Mouse (Mus musculus): ENCODE data around the gene Asb4.

DNA sequence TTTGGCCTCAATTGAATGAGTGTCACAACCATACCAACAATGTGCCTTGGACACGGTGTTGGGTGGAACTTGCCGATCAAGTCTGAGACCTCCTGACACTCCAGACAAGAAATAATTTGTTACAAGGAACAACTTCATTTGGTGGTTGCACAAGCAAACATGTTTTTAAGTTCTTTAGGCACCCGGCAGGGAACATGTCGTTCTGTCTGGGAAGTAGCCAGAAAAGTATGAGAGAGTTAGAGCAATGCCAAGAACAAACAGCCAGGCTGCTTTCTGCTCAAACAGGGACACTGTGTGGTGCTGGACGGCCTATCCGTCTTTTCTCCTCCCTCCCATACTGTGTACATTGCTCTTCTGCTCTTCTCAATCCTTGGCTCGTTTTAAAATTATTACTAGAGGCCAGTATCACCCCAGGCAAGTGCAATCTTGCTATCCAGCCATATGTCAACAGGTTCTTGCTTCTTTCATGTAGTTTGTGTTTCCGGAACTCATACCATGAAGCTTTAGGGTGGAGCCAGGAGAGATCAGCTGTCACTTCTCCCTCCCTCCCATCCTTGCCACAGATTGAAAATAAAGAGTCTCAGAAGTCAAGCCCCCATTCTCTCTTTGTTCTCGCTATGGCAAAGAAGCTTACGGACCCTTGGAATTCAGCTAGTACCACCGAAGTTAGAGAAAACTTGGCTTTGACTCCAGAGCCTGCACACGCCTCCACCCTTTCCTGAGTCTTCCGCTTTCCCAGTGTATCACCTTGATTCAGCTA lies 60.1 kb downstream of the Asb4 start:
- no peak for TF ChIP-seq POLR2A (IDR thresholded peaks at IDR 0.05; ENCODE audit: insufficient read length, low read depth)
- no peak for TF ChIP-seq USF1 (IDR thresholded peaks at IDR 0.05; ENCODE audit: low read depth)
- no peak for TF ChIP-seq POLR2AphosphoS2 (IDR thresholded peaks at IDR 0.05; ENCODE audit: insufficient read length, low read depth)
- TF ChIP-seq MAX (IDR thresholded peaks at IDR 0.05; ENCODE audit: low read depth): no peak
- TF ChIP-seq TCF12 (IDR thresholded peaks at IDR 0.05; ENCODE audit: insufficient read depth, poor library complexity, severe bottlenecking): no peak
- TF ChIP-seq TCF3 (IDR thresholded peaks at IDR 0.05; ENCODE audit: insufficient read length, low read depth): no peak
- no peak for TF ChIP-seq MYOG (IDR thresholded peaks at IDR 0.05; ENCODE audit: control insufficient read depth in 1 of 3, insufficient read depth in 1 of 3, insufficient read length in 2 of 3, low read depth in 2 of 3)
- TF ChIP-seq MYOD1 (IDR thresholded peaks at IDR 0.05; ENCODE audit: control insufficient read depth in 1 of 3, insufficient read length in 2 of 3, low read depth in 2 of 3): no peak
- TF ChIP-seq E2F4 (IDR thresholded peaks at IDR 0.05; ENCODE audit: insufficient read depth): no peak
- no peak for TF ChIP-seq REST (IDR thresholded peaks at IDR 0.05; ENCODE audit: insufficient read depth, insufficient read length)

Data from myocyte (in vitro differentiated cells).